ENCODE assay signal across 8 mouse cellular contexts in genomic region chrX:12007832-12008540, GRCm38 (mm10).
DNase-seq lines count a peak whose midpoint lies in the region; ATAC-seq and TF ChIP-seq lines count a peak whose summit lies in the region.

No protein-coding gene starts in this region.

- no peaks in the 10 kb centered on the region for H3K36me3 ChIP-seq in intestine, embryonic 14.5 days (ENCODE audit: control insufficient read depth, insufficient read depth, low read length)
- H3K36me3 ChIP-seq in intestine, embryonic 16.5 days (ENCODE audit: control insufficient read depth, insufficient read depth, low read length) = no peaks in the 10 kb centered on the region
- H3K36me3 ChIP-seq in hindbrain, embryonic 10.5 days = no peaks in the 10 kb centered on the region
- no peaks in the 10 kb centered on the region for H3K36me3 ChIP-seq in liver, postnatal 0 days (replicated peaks; ENCODE audit: insufficient read depth, low read length)

- H3K9me3 ChIP-seq in intestine, embryonic 14.5 days (ENCODE audit: control insufficient read depth, low read length) = no peaks in the 10 kb centered on the region
- no peaks in the 10 kb centered on the region for H3K9me3 ChIP-seq in intestine, embryonic 16.5 days (ENCODE audit: control insufficient read depth, low read length)
- no peaks in the 10 kb centered on the region for H3K9me3 ChIP-seq in hindbrain, embryonic 10.5 days
- no peaks in the 10 kb centered on the region for H3K9me3 ChIP-seq in liver, postnatal 0 days (ENCODE audit: low read length)

- H3K27ac ChIP-seq in intestine, embryonic 14.5 days (ENCODE audit: low read depth) = no peak overlapping the region
- H3K27ac ChIP-seq in intestine, embryonic 16.5 days (ENCODE audit: low read length) = no peak overlapping the region
- peak overlapping the region; percentile 94; the same call in 1 of the 2 replicates for H3K27ac ChIP-seq in hindbrain, embryonic 10.5 days
- no peak overlapping the region for H3K27ac ChIP-seq in liver, postnatal 0 days (ENCODE audit: low read depth)

- intact Hi-C loops in left cerebral cortex, postnatal 36 days (cut with DNase I) = loop anchor here (2.0 to 5.0 kb wide), 2 partner anchors 71 to 201 kb away; no protein-coding TSS in a partner anchor

- H3K4me2 ChIP-seq in intestine, embryonic 14.5 days (ENCODE audit: low read length) = peak overlapping the region; percentile 62
- H3K4me2 ChIP-seq in intestine, embryonic 16.5 days (ENCODE audit: low read depth, low read length) = no peak overlapping the region
- H3K4me2 ChIP-seq in liver, postnatal 0 days (ENCODE audit: low read depth, low read length) = peak overlapping the region; percentile 75

- no peak for TF ChIP-seq CTCF in brain, embryonic 14.5 days (IDR thresholded peaks at IDR 0.05; ENCODE audit: borderline replicate concordance, extremely low read depth, insufficient read depth, insufficient read length)
- no peak for TF ChIP-seq CTCF in liver, postnatal 0 days (IDR thresholded peaks at IDR 0.05; ENCODE audit: low read depth)

- no peak for TF ChIP-seq POLR2A in brain, embryonic 14.5 days (IDR thresholded peaks at IDR 0.05; ENCODE audit: borderline replicate concordance, extremely low read depth, insufficient read depth, insufficient read length, poor library complexity, severe bottlenecking)

- WGBS in intestine, embryonic 14.5 days = 29% methylated on average over 11 of the region's 11 CpGs
- WGBS in intestine, embryonic 16.5 days = 34% methylated on average over 11 of the region's 11 CpGs
- WGBS in hindbrain, embryonic 10.5 days = 9% methylated on average over 11 of the region's 11 CpGs
- 26% methylated on average over 11 of the region's 11 CpGs for WGBS in liver, postnatal 0 days (ENCODE audit: insufficient replicate concordance)

- no peak for ATAC-seq in intestine, embryonic 14.5 days (replicated peaks; ENCODE audit: low FRiP score, low TSS enrichment, low read depth)
- no peak for ATAC-seq in intestine, embryonic 16.5 days
- no peak for ATAC-seq in liver, postnatal 0 days

- H3K27me3 ChIP-seq in intestine, embryonic 14.5 days (replicated peaks; ENCODE audit: control insufficient read depth, insufficient read depth, low read length) = peaks cover 34% of the 10 kb centered on the region; the same call in 1 of the 2 replicates
- H3K27me3 ChIP-seq in intestine, embryonic 16.5 days (replicated peaks; ENCODE audit: control insufficient read depth, insufficient read depth, low read length) = peaks cover 25% of the 10 kb centered on the region
- H3K27me3 ChIP-seq in hindbrain, embryonic 10.5 days (ENCODE audit: insufficient read depth, poor library complexity, severe bottlenecking) = peaks cover 76% of the 10 kb centered on the region
- H3K27me3 ChIP-seq in liver, postnatal 0 days (ENCODE audit: insufficient read depth, low read length) = 0 out of 2 replicates have a peak, but pooled peaks cover 4% of the 10 kb centered on the region

- DNase-seq in intestine, embryonic 14.5 days (ENCODE audit: low spot score) = no peak
- DNase-seq in brain, embryonic 14.5 days (ENCODE audit: low read depth) = peak; percentile 81
- no peak for DNase-seq in hindbrain, embryonic 10.5 days (ENCODE audit: low spot score)
- no peak for DNase-seq in liver, postnatal 0 days
- no peak for DNase-seq in left cerebral cortex, postnatal 36 days (ENCODE audit: low spot score in 2 of 2)
- no peak for DNase-seq in cerebellum, postnatal 25 days
- DNase-seq in cerebellum, adult 11 months = no peak

- TF ChIP-seq EP300 in liver, postnatal 0 days (IDR thresholded peaks at IDR 0.05; ENCODE audit: low read depth) = no peak

- no peak overlapping the region for H3K9ac ChIP-seq in intestine, embryonic 14.5 days (ENCODE audit: low read length)
- H3K9ac ChIP-seq in intestine, embryonic 16.5 days (ENCODE audit: low read depth, low read length) = no peak overlapping the region
- no peak overlapping the region for H3K9ac ChIP-seq in liver, postnatal 0 days (replicated peaks)

- H3K4me3 ChIP-seq in intestine, embryonic 14.5 days (ENCODE audit: low read depth, low read length) = no peak overlapping the region
- no peak overlapping the region for H3K4me3 ChIP-seq in intestine, embryonic 16.5 days (ENCODE audit: low read length)
- H3K4me3 ChIP-seq in hindbrain, embryonic 10.5 days = peak overlapping the region; percentile 52
- no peak overlapping the region for H3K4me3 ChIP-seq in liver, postnatal 0 days (ENCODE audit: low read depth, low read length)

- peaks cover 17% of the 10 kb centered on the region for H3K4me1 ChIP-seq in intestine, embryonic 14.5 days (replicated peaks; ENCODE audit: control insufficient read depth, insufficient read depth, low read length)
- peaks cover 14% of the 10 kb centered on the region for H3K4me1 ChIP-seq in intestine, embryonic 16.5 days (ENCODE audit: control insufficient read depth, insufficient read depth, low read length)
- peaks cover 50% of the 10 kb centered on the region for H3K4me1 ChIP-seq in hindbrain, embryonic 10.5 days (replicated peaks)
- peaks cover 19% of the 10 kb centered on the region for H3K4me1 ChIP-seq in liver, postnatal 0 days (ENCODE audit: insufficient read depth)
